Mouse (Mus musculus) gastrocnemius, postnatal 4 days (tissue): ENCODE results near the gene Cntn3. TPM values are rescaled to one million over a fixed set of nuclear protein-coding genes. Genes with fewer than 3 reads are reported as not detected.

Source experiments
- DNase-seq, 2 experiments: peaks; one replicate each; pipeline ENCODE4 v3.0.0; 2021 to 2022; ENCODE audit warnings: low spot score in 2 of 2, mixed read lengths in 2 of 2
- total RNA-seq, 2 experiments: library from RNA; stranded (reverse); gene quantifications; 2 replicates each; pipeline ENCODE4 v1.2.3; 2021

Cntn3 gene
- total RNA-seq, 2 experiments from 2014 or later: 1.0 to 1.2 TPM

- no peak for DNase-seq
Measured at GRCm38 (mm10) chr6:102485509-102485908, 87.4 kb downstream of the Cntn3 start.

GRCm38 (mm10) chr6:102478320-102479080 is 94.4 kb downstream of the Cntn3 start:
- DNase-seq: no peak

GRCm38 (mm10) chr6:102438353-102438752 is 134.5 kb downstream of the Cntn3 start:
- DNase-seq: no peak

GRCm38 (mm10) chr6:102427549-102427948 is 145.4 kb downstream of the Cntn3 start:
- DNase-seq: no peak

GRCm38 (mm10) chr6:102421781-102422180 is 151.1 kb downstream of the Cntn3 start:
- no peak for DNase-seq

GRCm38 (mm10) chr6:102388590-102388989 is 184.3 kb downstream of the Cntn3 start:
- DNase-seq: no peak

GRCm38 (mm10) chr6:102372112-102372511 is 200.8 kb downstream of the Cntn3 start:
- DNase-seq: no peak

GRCm38 (mm10) chr6:102363880-102364279 is 209.0 kb downstream of the Cntn3 start:
- DNase-seq: no peak

GRCm38 (mm10) chr6:102363291-102363832 is 209.5 kb downstream of the Cntn3 start:
- no peak for DNase-seq

- no peak for DNase-seq
Measured at GRCm38 (mm10) chr6:102332144-102332543, 240.8 kb downstream of the Cntn3 start.

- DNase-seq: no peak
Measured at GRCm38 (mm10) chr6:102326711-102327110, 246.2 kb downstream of the Cntn3 start.

- no peak for DNase-seq
Measured at GRCm38 (mm10) chr6:102322614-102323284, 250.2 kb downstream of the Cntn3 start.

GRCm38 (mm10) chr6:102319755-102320154 is 253.1 kb downstream of the Cntn3 start:
- no peak for DNase-seq

- DNase-seq: no peak
Measured at GRCm38 (mm10) chr6:102282889-102283288, 290.0 kb downstream of the Cntn3 start.

- DNase-seq: no peak
Measured at GRCm38 (mm10) chr6:102231015-102231414, 341.9 kb downstream of the Cntn3 start.

- DNase-seq: no peak
Measured at GRCm38 (mm10) chr6:102186316-102186715, 386.6 kb downstream of the Cntn3 start.

- DNase-seq: no peak
Measured at GRCm38 (mm10) chr6:102170913-102171312, 402.0 kb downstream of the Cntn3 start.

- no peak for DNase-seq
Measured at GRCm38 (mm10) chr6:102161186-102161585, 411.7 kb downstream of the Cntn3 start.

- no peak for DNase-seq
Measured at GRCm38 (mm10) chr6:102121676-102122075, 451.2 kb downstream of the Cntn3 start.

- DNase-seq: no peak
Measured at GRCm38 (mm10) chr6:102120003-102120402, 452.9 kb downstream of the Cntn3 start.

GRCm38 (mm10) chr6:102113629-102114028 is 459.3 kb downstream of the Cntn3 start:
- DNase-seq: no peak
